Mouse (Mus musculus) cerebellum, adult 2 months (tissue): ENCODE results near the gene Fndc3b.

Experiments used
- CTCF ChIP-seq: fragments of 200-500 bp; IDR thresholded peaks from 2 replicates; pipeline ENCODE4 v1.5.1; 2011; ENCODE audit warnings: low read depth, mild to moderate bottlenecking, control low read depth, low read length, moderate library complexity, borderline replicate concordance; ENCODE audit not compliant: insufficient read depth
- POLR2A ChIP-seq: fragments of 200-500 bp; IDR thresholded peaks from 2 replicates; pipeline ENCODE4 v1.6.1; 2011; ENCODE audit warnings: low read length, control low read depth, borderline replicate concordance; ENCODE audit not compliant: insufficient read depth

- TF ChIP-seq CTCF = no peak
- no peak for TF ChIP-seq POLR2A
Observed at GRCm38 (mm10) chr3:27545651-27546050, 165.5 kb downstream of the Fndc3b start.
